Mouse (Mus musculus) hindbrain, postnatal 0 days (tissue): ENCODE measurements around the gene Cdpf1. TPM values are rescaled to one million over a fixed set of nuclear protein-coding genes. Genes with fewer than 3 reads are reported as not detected.
A peak's percentile ranks its signal among the peaks of the same experiment; 100 is the strongest.

Experiments used
- ATAC-seq: fragments of 200-750 bp; cut with Nextera tagmentation; 2 replicates; pipeline ENCODE4 v1.8.0; 2017; ENCODE audit warnings: mild to moderate bottlenecking, moderate TSS enrichment, moderate library complexity
- DNase-seq: peaks from one replicate; pipeline ENCODE4 v3.0.0-alpha.2; 2015; ENCODE audit warnings: low spot score
- H3K27ac ChIP-seq: fragments of 300-500 bp; sonication (generic); 2 replicates; pipeline ENCODE4 v1.5.1; 2014; ENCODE audit warnings: mild to moderate bottlenecking
- H3K27me3 ChIP-seq: fragments of 300-500 bp; sonication (generic); 2 replicates; pipeline ENCODE4 v1.6.1; 2014; ENCODE audit warnings: low read length, mixed read lengths; ENCODE audit not compliant: insufficient read depth
- H3K36me3 ChIP-seq: fragments of 300-500 bp; sonication (generic); 2 replicates; pipeline ENCODE4 v1.6.1; 2014; ENCODE audit warnings: low read length, mixed read lengths; ENCODE audit not compliant: insufficient read depth
- H3K4me1 ChIP-seq: fragments of 300-500 bp; sonication (generic); 2 replicates; pipeline ENCODE4 v1.6.1; 2014; ENCODE audit warnings: antibody characterized with exemption, low read length, mixed read lengths; ENCODE audit not compliant: insufficient read depth
- H3K4me2 ChIP-seq: fragments of 300-500 bp; sonication (generic); 2 replicates; pipeline ENCODE4 v1.6.1; 2014; ENCODE audit warnings: low read depth, mild to moderate bottlenecking, low read length, moderate library complexity, mixed read lengths
- H3K4me3 ChIP-seq: fragments of 300-500 bp; sonication (generic); 2 replicates; pipeline ENCODE4 v1.5.1; 2014; ENCODE audit warnings: low read length
- H3K9ac ChIP-seq: fragments of 300-500 bp; sonication (generic); replicated peaks from 2 replicates; pipeline ENCODE4 v1.6.1; 2014; ENCODE audit warnings: mild to moderate bottlenecking, low read length, moderate library complexity, mixed read lengths
- H3K9me3 ChIP-seq: fragments of 300-500 bp; sonication (generic); 2 replicates; pipeline ENCODE4 v1.6.1; 2016; ENCODE audit warnings: low read length, mixed read lengths
- CTCF ChIP-seq: IDR thresholded peaks from 2 replicates; pipeline ENCODE4 v1.5.1; 2016; ENCODE audit warnings: antibody characterized with exemption, control low read depth, low read depth
- WGBS: fragments of 180-500 bp; shearing (Covaris S2); extraction: QIAGEN DNeasy Blood & Tissue Kit; methylation state at CpG from one replicate; pipeline ENCODE4 v1.1.7; 2014; 5-methylcytosine and 5-hydroxymethylcytosine counted together
- polyA plus RNA-seq: library from polyadenylated mRNA; unstranded; fragments of >200 nt; fragmentation: Nextera tagmentation; extraction: Ambion mirVana; gene quantifications from 2 replicates; pipeline ENCODE4 v1.2.1, GENCODE M21; 2015
- total RNA-seq: library from RNA; depleted of rRNA; stranded (reverse); fragments of >200 nt; gene quantifications from 2 replicates; pipeline ENCODE4 v1.2.3, GENCODE M21; 2014

Gene Cdpf1
- total and polyA plus RNA-seq, 2 experiments from 2014 or later: 25.0 to 32.6 TPM

- H3K4me1 ChIP-seq: no peaks in the 10 kb centered on the region
- 57% methylated on average over 1 of the region's 1 CpGs for WGBS
- no peak overlapping the region for H3K4me2 ChIP-seq
- no peaks in the 10 kb centered on the region for H3K27me3 ChIP-seq
- no peak overlapping the region for H3K4me3 ChIP-seq
- TF ChIP-seq CTCF: no peak
- ATAC-seq (peak; percentile 72; the same call in 1 of the 2 replicates), DNase-seq (peak; percentile 85)
- no peaks in the 10 kb centered on the region for H3K9me3 ChIP-seq
- no peak overlapping the region for H3K9ac ChIP-seq
- no peaks in the 10 kb centered on the region for H3K36me3 ChIP-seq
- no peak overlapping the region for H3K27ac ChIP-seq
Observed at GRCm38 (mm10) chr15:85792819-85793218, 18.7 kb downstream of the Cdpf1 start.

- Histone ChIP-seq H3K36me3 (no peaks in the 10 kb centered on the region), H3K9me3 (no peaks in the 10 kb centered on the region), H3K4me2 (no peak overlapping the region), H3K27ac (no peak overlapping the region), H3K9ac (no peak overlapping the region), H3K4me1 (no peaks in the 10 kb centered on the region), H3K4me3 (no peak overlapping the region), H3K27me3 (no peaks in the 10 kb centered on the region)
- no peak for TF ChIP-seq CTCF
- ATAC-seq: no peak
- no peak for DNase-seq
- 88% methylated on average over 4 of the region's 4 CpGs for WGBS
Observed at GRCm38 (mm10) chr15:85791449-85791848, 20.0 kb downstream of the Cdpf1 start.

- no peaks in the 10 kb centered on the region for H3K36me3 ChIP-seq
- no peak overlapping the region for H3K9ac ChIP-seq
- no peak overlapping the region for H3K4me2 ChIP-seq
- ATAC-seq (no peak), DNase-seq (no peak)
- no peaks in the 10 kb centered on the region for H3K9me3 ChIP-seq
- TF ChIP-seq CTCF: no peak
- H3K27me3 ChIP-seq: no peaks in the 10 kb centered on the region
- 72% methylated on average over 16 of the region's 16 CpGs for WGBS
- no peaks in the 10 kb centered on the region for H3K4me1 ChIP-seq
- H3K4me3 ChIP-seq: no peak overlapping the region
- H3K27ac ChIP-seq: no peak overlapping the region
Observed at GRCm38 (mm10) chr15:85788633-85789032, 22.9 kb downstream of the Cdpf1 start.

- Histone ChIP-seq H3K9ac (no peak overlapping the region), H3K27me3 (no peaks in the 10 kb centered on the region), H3K9me3 (no peaks in the 10 kb centered on the region), H3K4me3 (no peak overlapping the region), H3K4me2 (no peak overlapping the region), H3K27ac (no peak overlapping the region), H3K4me1 (no peaks in the 10 kb centered on the region), H3K36me3 (no peaks in the 10 kb centered on the region)
- DNase-seq: no peak
- WGBS: 91% methylated on average over 4 of the region's 4 CpGs
- no peak for TF ChIP-seq CTCF
- ATAC-seq: no peak
Observed at GRCm38 (mm10) chr15:85788051-85788450, 23.4 kb downstream of the Cdpf1 start.

- no peaks in the 10 kb centered on the region for H3K36me3 ChIP-seq
- no peak for DNase-seq
- no peak overlapping the region for H3K27ac ChIP-seq
- 91% methylated on average over 6 of the region's 6 CpGs for WGBS
- no peak overlapping the region for H3K4me3 ChIP-seq
- H3K4me1 ChIP-seq: no peaks in the 10 kb centered on the region
- no peaks in the 10 kb centered on the region for H3K27me3 ChIP-seq
- ATAC-seq: no peak
- no peak overlapping the region for H3K4me2 ChIP-seq
- no peak for TF ChIP-seq CTCF
- no peaks in the 10 kb centered on the region for H3K9me3 ChIP-seq
- H3K9ac ChIP-seq: no peak overlapping the region
Observed at GRCm38 (mm10) chr15:85787482-85787881, 24.0 kb downstream of the Cdpf1 start.

- TF ChIP-seq CTCF: no peak
- Histone ChIP-seq H3K4me1 (no peaks in the 10 kb centered on the region), H3K36me3 (no peaks in the 10 kb centered on the region), H3K27ac (no peak overlapping the region), H3K9ac (no peak overlapping the region), H3K9me3 (no peaks in the 10 kb centered on the region), H3K27me3 (no peaks in the 10 kb centered on the region), H3K4me3 (no peak overlapping the region), H3K4me2 (no peak overlapping the region)
- 61% methylated on average over 5 of the region's 5 CpGs for WGBS
- ATAC-seq (no peak), DNase-seq (no peak)
Observed at GRCm38 (mm10) chr15:85786711-85787110, 24.8 kb downstream of the Cdpf1 start.

- WGBS: 94% methylated on average over 3 of the region's 3 CpGs
- H3K4me2 ChIP-seq: no peak overlapping the region
- no peaks in the 10 kb centered on the region for H3K27me3 ChIP-seq
- DNase-seq (no peak), ATAC-seq (no peak)
- H3K9ac ChIP-seq: no peak overlapping the region
- no peaks in the 10 kb centered on the region for H3K9me3 ChIP-seq
- TF ChIP-seq CTCF: no peak
- H3K27ac ChIP-seq: no peak overlapping the region
- no peak overlapping the region for H3K4me3 ChIP-seq
- no peaks in the 10 kb centered on the region for H3K4me1 ChIP-seq
- no peaks in the 10 kb centered on the region for H3K36me3 ChIP-seq
Observed at GRCm38 (mm10) chr15:85784341-85784740, 27.2 kb downstream of the Cdpf1 start.
